Mouse (Mus musculus) neural tube, embryonic 15.5 days (tissue): ENCODE measurements around the gene Prr12. TPM values are rescaled to one million over a fixed set of nuclear protein-coding genes. Genes with fewer than 3 reads are reported as not detected.

ENCODE experiments used
- ATAC-seq: fragments of 200-750 bp; cut with Nextera tagmentation; 2 replicates; pipeline ENCODE4 v1.8.0; 2017; ENCODE audit warnings: mild to moderate bottlenecking, moderate TSS enrichment, moderate library complexity; ENCODE audit not compliant: low FRiP score
- H3K27ac ChIP-seq: fragments of 300-500 bp; sonication (generic); replicated peaks from 2 replicates; pipeline ENCODE4 v1.5.1; 2015; ENCODE audit warnings: mild to moderate bottlenecking, inconsistent platforms
- H3K27me3 ChIP-seq: fragments of 300-500 bp; sonication (generic); replicated peaks from 2 replicates; pipeline ENCODE4 v1.6.1; 2015; ENCODE audit warnings: inconsistent platforms
- H3K36me3 ChIP-seq: fragments of 300-500 bp; sonication (generic); 2 replicates; pipeline ENCODE4 v1.6.1; 2015; ENCODE audit warnings: inconsistent platforms
- H3K4me1 ChIP-seq: fragments of 300-500 bp; sonication (generic); 2 replicates; pipeline ENCODE4 v1.6.1; 2015; ENCODE audit warnings: inconsistent platforms
- H3K4me2 ChIP-seq: fragments of 300-500 bp; sonication (generic); 2 replicates; pipeline ENCODE4 v1.6.1; 2015; ENCODE audit warnings: inconsistent platforms, mild to moderate bottlenecking, moderate library complexity
- H3K4me3 ChIP-seq: fragments of 300-500 bp; sonication (generic); replicated peaks from 2 replicates; pipeline ENCODE4 v1.5.1; 2015; ENCODE audit warnings: mild to moderate bottlenecking, inconsistent platforms
- H3K9ac ChIP-seq: fragments of 300-500 bp; sonication (generic); replicated peaks from 2 replicates; pipeline ENCODE4 v1.6.1; 2015; ENCODE audit warnings: mild to moderate bottlenecking, inconsistent platforms
- H3K9me3 ChIP-seq: fragments of 300-500 bp; sonication (generic); replicated peaks from 2 replicates; pipeline ENCODE4 v1.6.1; 2016; ENCODE audit warnings: inconsistent platforms
- WGBS: fragments of 180-500 bp; shearing (Covaris S2); methylation state at CpG from one replicate; pipeline ENCODE4 v1.1.7; 2015; ENCODE audit warnings: mixed read lengths; 5-methylcytosine and 5-hydroxymethylcytosine counted together
- polyA plus RNA-seq: library from polyadenylated mRNA; unstranded; fragments of >200 nt; fragmentation: Nextera tagmentation; extraction: Ambion mirVana; gene quantifications from 2 replicates; pipeline ENCODE4 v1.2.1, GENCODE M21; 2015

Gene Prr12
- polyA plus RNA-seq, 1 experiment from 2014 or later = 12.3 TPM

DNA sequence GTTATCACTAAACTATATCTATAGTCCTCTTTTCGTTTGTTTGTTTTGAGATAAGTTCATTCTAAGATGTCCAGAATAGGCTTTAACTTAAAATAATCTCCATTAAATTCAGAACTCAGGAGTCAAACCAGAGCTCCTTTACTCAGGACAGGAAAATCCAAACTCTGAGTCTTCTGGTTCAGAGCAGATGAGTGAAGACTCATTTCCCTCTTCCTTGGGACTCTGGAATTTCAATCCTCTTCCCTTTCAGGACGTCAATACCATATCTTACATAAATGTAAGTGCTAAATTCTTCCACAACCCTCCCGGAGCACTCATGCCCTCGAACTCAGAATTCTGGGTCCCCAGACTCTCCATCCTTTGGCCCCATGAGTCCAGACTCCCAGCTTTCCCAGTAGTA, 35.9 kb downstream of the Prr12 start:
- Histone ChIP-seq H3K27me3 (peaks cover 5% of the 10 kb centered on the region; the same call in 1 of the 2 replicates), H3K4me3 (peak overlapping the region; percentile 91), H3K9me3 (no peaks in the 10 kb centered on the region), H3K4me1 (peaks cover 50% of the 10 kb centered on the region), H3K36me3 (peaks cover 22% of the 10 kb centered on the region), H3K4me2 (peak overlapping the region; percentile 86), H3K9ac (peak overlapping the region; percentile 45), H3K27ac (peak overlapping the region; percentile 84)
- no peak for ATAC-seq
- WGBS = under 1% methylated on average over 4 of the region's 4 CpGs

DNA sequence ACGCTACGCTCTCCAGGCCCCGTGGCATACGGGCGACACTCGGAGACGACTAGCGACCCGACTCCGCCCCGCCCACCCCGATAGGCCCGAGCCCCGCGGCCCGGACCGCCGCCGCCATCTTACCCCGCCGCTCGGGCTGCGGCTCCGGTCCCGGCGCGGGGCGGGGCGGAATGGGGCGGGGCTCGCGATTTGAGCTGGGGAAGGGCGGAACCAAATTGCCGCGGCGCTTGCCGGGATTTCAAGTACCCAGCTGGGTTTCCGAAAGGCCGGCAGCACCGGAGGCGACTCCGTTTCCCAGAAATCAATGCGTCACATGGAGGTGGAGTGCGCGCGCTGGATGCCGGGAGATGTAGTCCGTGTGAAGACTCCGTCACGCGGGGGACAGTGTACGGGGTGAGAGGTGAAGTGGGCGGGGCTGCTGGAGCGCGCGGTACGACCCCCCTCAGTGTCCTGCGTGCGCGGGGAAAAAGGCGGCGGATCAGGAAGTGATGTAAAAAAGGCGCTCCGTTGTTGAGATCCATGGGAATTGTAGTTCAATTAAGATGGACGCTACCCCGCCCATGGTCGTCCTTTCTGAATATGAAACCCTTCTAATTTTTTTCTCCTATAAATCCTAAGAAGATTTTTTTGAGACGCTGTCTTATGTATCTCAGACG, 36.6 kb downstream of the Prr12 start, which contains the start of gene Scaf1:
TSS of gene Scaf1 (minus strand) at position 407 of the 656 bp plus-strand sequence.
- WGBS = under 1% methylated on average over 68 of the region's 69 CpGs
- H3K9ac ChIP-seq = peak within 1 kb of the TSS; percentile 88
- ATAC-seq = peak; percentile 95

DNA sequence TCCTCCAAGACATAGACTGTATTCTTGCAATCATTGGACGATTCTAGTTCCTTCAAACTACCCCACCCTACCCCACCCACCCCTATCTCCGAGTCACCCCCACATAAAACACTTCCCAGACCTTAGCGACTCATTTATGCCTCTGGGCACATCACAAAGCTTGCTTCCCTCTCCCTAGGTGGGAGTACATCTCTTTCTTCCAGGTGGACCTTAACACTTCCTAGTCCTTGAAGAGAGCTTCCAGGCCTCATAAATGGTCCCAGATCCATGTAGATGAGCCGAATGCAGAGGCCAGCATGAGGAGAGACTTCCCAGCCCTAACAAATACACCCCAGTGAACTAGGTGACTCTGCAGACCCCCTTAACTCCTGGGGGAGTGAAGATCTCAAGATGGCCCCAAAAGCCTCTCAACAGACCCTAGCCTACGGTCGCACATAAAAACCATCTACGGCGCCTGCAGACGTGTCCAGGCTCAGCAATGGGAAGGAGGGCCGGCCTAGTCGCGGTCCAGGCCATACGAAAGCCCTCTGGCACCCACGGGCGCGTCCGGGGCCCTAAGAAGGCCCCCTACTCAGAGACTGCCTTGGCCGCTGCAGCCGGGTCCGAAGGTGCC, 37.2 kb downstream of the Prr12 start:
- Histone ChIP-seq H3K27me3 (peaks cover 5% of the 10 kb centered on the region; the same call in 1 of the 2 replicates), H3K27ac (peak overlapping the region; percentile 84), H3K36me3 (peaks cover 32% of the 10 kb centered on the region), H3K9ac (peak overlapping the region; percentile 88), H3K4me3 (peak overlapping the region; percentile 91), H3K9me3 (no peaks in the 10 kb centered on the region), H3K4me2 (peak overlapping the region; percentile 86), H3K4me1 (peaks cover 50% of the 10 kb centered on the region)
- 2% methylated on average over 20 of the region's 20 CpGs for WGBS
- no peak; the same call in 1 of the 2 replicates for ATAC-seq

More for the DNA sequence above, 36.6 kb downstream of the Prr12 start, which contains the start of gene Scaf1:
- Histone ChIP-seq H3K36me3 (peaks cover 28% of the 10 kb centered on the region), H3K27ac (peak within 1 kb of the TSS; percentile 84), H3K4me3 (peak within 1 kb of the TSS; percentile 91), H3K4me1 (peaks cover 50% of the 10 kb centered on the region), H3K27me3 (peaks cover 5% of the 10 kb centered on the region; the same call in 1 of the 2 replicates), H3K4me2 (peak within 1 kb of the TSS; percentile 86), H3K9me3 (no peaks in the 10 kb centered on the region)

DNA sequence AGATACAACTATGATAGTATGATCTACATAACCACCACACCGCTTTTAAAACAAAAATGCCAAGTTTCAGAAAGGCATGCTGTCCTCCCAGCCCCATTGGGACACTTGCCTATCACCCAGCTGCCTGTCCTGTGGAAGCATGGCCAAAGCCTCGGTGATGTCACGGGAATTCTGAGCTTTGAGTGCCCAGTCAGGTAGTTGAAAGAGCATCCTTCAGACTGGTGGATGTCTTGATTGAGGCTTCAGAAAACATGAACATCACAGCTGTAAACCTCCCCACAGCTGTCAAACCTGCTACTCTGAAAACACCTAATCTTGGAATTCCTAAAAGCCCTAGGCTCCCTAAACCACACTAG, 38.6 kb downstream of the Prr12 start:
- no peak overlapping the region for H3K9ac ChIP-seq
- 0 out of 2 replicates have a peak overlapping the region, but pooled peaks have one; percentile 91 for H3K4me3 ChIP-seq
- WGBS = 97% methylated on average over 3 of the region's 3 CpGs
- peaks cover 5% of the 10 kb centered on the region; the same call in 1 of the 2 replicates for H3K27me3 ChIP-seq
- peaks cover 50% of the 10 kb centered on the region for H3K4me1 ChIP-seq
- H3K9me3 ChIP-seq = no peaks in the 10 kb centered on the region
- no peak overlapping the region for H3K27ac ChIP-seq
- no peak overlapping the region for H3K4me2 ChIP-seq
- ATAC-seq = no peak
- H3K36me3 ChIP-seq = peaks cover 45% of the 10 kb centered on the region

DNA sequence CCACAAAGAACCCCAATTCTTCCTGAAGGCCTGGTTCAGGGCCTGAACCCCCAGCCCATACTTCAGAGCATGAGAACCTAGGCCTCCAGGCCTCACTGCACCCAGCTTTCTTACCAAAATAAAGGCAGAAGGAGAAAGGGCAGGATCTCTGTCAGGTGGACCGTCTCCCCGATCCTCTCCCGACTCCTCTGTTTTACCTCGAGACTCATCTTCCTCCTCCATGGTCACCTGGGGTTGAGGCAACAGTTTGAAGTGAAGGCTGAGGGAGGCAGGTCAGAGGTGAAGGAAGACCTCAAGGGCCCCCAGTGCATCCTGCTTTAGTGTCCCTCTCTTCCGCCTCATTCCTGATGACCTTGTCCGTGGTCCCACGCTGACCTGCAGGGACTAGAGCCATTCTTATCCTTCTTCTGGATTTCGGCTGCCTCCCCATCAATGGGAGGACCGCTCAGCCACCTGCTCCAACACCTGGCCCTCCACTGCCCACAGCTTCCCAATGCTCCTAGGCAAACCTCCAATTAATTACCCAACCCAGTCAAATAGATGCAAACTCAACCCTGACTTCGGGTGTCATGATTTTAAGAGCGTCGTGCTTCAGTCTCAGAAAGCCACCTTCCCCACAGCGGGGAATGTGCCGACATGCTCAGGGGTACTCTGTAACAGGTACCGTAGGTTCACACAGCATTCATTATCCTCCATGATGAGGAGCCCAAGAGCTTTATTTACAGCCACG, 39.1 kb downstream of the Prr12 start:
- H3K4me1 ChIP-seq = peaks cover 44% of the 10 kb centered on the region
- peaks cover 51% of the 10 kb centered on the region for H3K36me3 ChIP-seq
- H3K9me3 ChIP-seq = no peaks in the 10 kb centered on the region
- H3K9ac ChIP-seq = no peak overlapping the region
- no peak for ATAC-seq
- no peak overlapping the region for H3K27ac ChIP-seq
- 96% methylated on average over 16 of the region's 16 CpGs for WGBS
- no peak overlapping the region for H3K4me2 ChIP-seq
- no peaks in the 10 kb centered on the region for H3K27me3 ChIP-seq
- no peak overlapping the region for H3K4me3 ChIP-seq

DNA sequence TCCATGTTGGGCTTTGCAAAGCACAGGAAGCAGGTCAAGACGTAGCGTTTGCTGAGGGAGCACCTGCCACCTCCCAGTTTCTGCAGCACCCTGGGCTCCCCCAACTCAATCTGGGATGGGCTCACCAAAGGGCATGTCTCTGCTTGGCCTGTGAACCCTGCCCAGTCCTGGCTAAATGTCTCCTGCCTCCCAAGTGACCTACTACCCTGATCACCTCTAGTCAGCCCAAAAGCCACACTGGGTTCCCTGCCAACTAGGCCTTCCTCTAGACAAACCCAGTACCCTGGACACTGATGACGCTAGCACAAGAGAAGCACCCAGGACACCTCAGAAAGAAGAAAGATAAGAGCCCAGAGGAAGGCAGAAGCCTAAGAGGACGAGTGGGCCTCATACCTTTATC, 39.9 kb downstream of the Prr12 start:
- Histone ChIP-seq H3K4me3 (no peak overlapping the region), H3K9me3 (no peaks in the 10 kb centered on the region), H3K9ac (no peak overlapping the region), H3K36me3 (peaks cover 58% of the 10 kb centered on the region), H3K4me2 (no peak overlapping the region), H3K27ac (no peak overlapping the region), H3K4me1 (peaks cover 39% of the 10 kb centered on the region), H3K27me3 (no peaks in the 10 kb centered on the region)
- WGBS = 84% methylated on average over 4 of the region's 4 CpGs
- ATAC-seq = no peak

DNA sequence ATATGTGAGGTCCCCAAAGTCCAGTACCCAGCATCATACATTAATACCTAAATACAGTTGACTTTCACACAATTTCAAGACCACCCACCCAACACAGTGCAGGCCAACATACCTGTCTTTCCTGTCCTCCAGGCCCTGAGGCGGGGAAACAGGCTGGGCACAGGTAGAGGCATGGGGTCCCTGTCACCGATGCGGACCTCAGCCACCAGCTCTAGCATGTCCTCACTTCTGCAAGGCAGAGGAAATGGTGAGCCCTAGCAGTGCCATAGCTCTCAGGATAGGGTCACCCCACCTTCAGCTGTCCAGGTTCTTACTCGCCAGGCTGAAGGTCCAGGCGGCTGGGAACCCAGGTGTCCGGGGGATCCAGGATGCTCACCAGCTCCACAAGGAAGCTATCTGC, 40.7 kb downstream of the Prr12 start:
- H3K27me3 ChIP-seq = no peaks in the 10 kb centered on the region
- H3K36me3 ChIP-seq = peaks cover 66% of the 10 kb centered on the region
- no peak overlapping the region for H3K4me3 ChIP-seq
- H3K4me2 ChIP-seq = no peak overlapping the region
- no peak overlapping the region for H3K9ac ChIP-seq
- H3K4me1 ChIP-seq = peaks cover 33% of the 10 kb centered on the region
- ATAC-seq = no peak
- WGBS = 99% methylated on average over 6 of the region's 6 CpGs
- no peaks in the 10 kb centered on the region for H3K9me3 ChIP-seq
- H3K27ac ChIP-seq = no peak overlapping the region

DNA sequence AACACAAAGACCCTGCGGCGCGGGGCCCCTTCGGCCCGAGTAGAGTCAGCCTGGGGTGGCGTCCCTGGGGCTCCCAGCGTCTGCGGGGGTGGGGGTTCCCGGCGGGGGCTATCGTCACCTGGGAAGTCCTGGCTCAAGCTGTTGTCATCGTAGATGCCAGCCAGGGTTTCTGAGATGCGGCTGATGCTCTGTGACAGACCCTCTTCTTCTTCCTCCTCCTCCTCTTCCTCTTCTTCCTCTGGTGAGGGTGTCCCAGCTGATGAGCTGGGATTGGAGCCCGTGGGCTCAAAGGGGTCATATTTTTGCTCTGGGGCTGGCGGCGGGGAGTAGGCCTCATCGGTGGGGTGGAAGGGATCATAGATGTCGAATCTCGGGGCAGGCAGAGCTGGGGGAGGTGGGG, 44.3 kb downstream of the Prr12 start:
- Histone ChIP-seq H3K4me1 (peaks cover 7% of the 10 kb centered on the region; the same call in 1 of the 2 replicates), H3K27me3 (no peaks in the 10 kb centered on the region), H3K4me3 (no peak overlapping the region), H3K36me3 (peaks cover 94% of the 10 kb centered on the region), H3K9ac (no peak overlapping the region), H3K4me2 (no peak overlapping the region), H3K27ac (no peak overlapping the region), H3K9me3 (no peaks in the 10 kb centered on the region)
- WGBS = 95% methylated on average over 19 of the region's 19 CpGs
- ATAC-seq = no peak

DNA sequence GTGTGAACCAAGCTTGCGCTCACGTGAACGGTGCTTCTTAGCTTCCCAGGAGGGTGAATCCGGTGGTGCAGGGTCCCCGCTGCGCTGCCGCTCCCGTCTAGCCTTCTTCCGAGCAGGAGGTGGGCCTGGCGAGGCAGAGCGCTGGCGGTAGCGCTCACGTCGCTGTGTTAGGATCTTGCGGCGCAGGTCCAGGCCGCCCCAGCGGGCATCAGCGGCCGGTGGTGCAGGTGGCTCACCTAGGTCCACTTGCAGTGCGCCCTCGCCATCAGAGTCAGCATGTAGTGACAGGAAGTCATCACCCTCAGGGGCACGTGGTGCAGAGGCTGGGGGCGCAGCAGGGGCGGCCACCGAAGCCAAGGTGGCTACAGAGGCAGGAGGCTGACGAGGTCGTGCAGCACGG, 44.8 kb downstream of the Prr12 start:
- H3K4me1 ChIP-seq = 0 out of 2 replicates have a peak, but pooled peaks cover 1% of the 10 kb centered on the region
- WGBS = 96% methylated on average over 30 of the region's 30 CpGs
- no peak overlapping the region for H3K4me3 ChIP-seq
- no peak overlapping the region for H3K4me2 ChIP-seq
- no peak for ATAC-seq
- no peak overlapping the region for H3K9ac ChIP-seq
- no peaks in the 10 kb centered on the region for H3K9me3 ChIP-seq
- no peak overlapping the region for H3K27ac ChIP-seq
- peaks cover 94% of the 10 kb centered on the region for H3K36me3 ChIP-seq
- H3K27me3 ChIP-seq = no peaks in the 10 kb centered on the region

DNA sequence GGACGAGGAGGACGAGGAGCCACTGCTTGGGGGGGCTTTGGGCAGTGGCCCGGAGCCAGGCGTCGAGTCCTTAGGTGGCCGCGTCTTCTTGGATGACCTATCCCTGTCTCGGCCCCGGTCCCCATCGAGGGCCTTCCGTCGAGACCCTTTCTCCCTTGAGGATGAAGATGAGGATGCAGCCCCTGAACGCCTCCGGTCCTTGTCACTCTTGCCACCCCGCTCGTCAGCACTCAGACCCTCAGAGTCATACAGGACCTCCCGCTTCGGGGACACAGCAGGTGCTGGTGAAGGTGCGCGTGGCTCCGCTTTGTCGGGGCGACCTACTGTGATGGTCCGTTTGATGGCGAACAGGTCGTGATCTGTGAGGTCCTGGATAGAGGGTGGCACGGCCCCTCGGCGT, 45.5 kb downstream of the Prr12 start:
- Histone ChIP-seq H3K4me1 (no peaks in the 10 kb centered on the region), H3K4me3 (no peak overlapping the region), H3K27me3 (no peaks in the 10 kb centered on the region), H3K36me3 (peaks cover 94% of the 10 kb centered on the region), H3K4me2 (no peak overlapping the region), H3K27ac (no peak overlapping the region), H3K9ac (no peak overlapping the region), H3K9me3 (no peaks in the 10 kb centered on the region)
- 97% methylated on average over 29 of the region's 29 CpGs for WGBS
- no peak for ATAC-seq

DNA sequence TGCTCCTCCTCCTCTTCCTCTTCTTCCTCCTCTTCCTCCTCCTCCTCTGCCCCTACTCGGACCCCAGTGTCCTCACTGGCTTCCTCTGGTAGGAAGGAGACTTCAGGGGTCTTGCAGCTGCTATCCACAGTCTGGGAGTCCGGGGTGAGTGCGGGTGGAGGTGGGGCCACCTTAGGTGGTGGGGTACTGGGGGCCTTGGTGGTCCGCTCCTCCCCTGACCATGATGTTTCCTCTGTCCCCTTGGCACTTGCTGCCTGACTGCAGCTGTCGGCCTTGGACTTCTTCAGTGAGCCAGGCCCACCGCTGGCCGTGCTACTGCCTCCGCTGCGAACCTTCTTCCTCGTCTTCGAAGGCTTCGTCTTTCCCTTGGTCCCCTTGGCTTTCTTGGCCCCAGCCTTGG, 46.2 kb downstream of the Prr12 start:
- H3K4me1 ChIP-seq = no peaks in the 10 kb centered on the region
- H3K4me2 ChIP-seq = no peak overlapping the region
- 98% methylated on average over 12 of the region's 12 CpGs for whole genome bisulfite sequencing
- H3K9ac ChIP-seq = no peak overlapping the region
- no peaks in the 10 kb centered on the region for H3K27me3 ChIP-seq
- no peak overlapping the region for H3K27ac ChIP-seq
- ATAC-seq = no peak
- H3K4me3 ChIP-seq = no peak overlapping the region
- no peaks in the 10 kb centered on the region for H3K9me3 ChIP-seq
- H3K36me3 ChIP-seq = peaks cover 94% of the 10 kb centered on the region
